Mouse (Mus musculus): Measurements from ENCODE around the gene Dysf. TPM values are rescaled to one million over a fixed set of nuclear protein-coding genes. Genes with fewer than 3 reads are reported as not detected.

Dysf gene
- total and polyA plus RNA-seq, 3 experiments: not detected

DNA sequence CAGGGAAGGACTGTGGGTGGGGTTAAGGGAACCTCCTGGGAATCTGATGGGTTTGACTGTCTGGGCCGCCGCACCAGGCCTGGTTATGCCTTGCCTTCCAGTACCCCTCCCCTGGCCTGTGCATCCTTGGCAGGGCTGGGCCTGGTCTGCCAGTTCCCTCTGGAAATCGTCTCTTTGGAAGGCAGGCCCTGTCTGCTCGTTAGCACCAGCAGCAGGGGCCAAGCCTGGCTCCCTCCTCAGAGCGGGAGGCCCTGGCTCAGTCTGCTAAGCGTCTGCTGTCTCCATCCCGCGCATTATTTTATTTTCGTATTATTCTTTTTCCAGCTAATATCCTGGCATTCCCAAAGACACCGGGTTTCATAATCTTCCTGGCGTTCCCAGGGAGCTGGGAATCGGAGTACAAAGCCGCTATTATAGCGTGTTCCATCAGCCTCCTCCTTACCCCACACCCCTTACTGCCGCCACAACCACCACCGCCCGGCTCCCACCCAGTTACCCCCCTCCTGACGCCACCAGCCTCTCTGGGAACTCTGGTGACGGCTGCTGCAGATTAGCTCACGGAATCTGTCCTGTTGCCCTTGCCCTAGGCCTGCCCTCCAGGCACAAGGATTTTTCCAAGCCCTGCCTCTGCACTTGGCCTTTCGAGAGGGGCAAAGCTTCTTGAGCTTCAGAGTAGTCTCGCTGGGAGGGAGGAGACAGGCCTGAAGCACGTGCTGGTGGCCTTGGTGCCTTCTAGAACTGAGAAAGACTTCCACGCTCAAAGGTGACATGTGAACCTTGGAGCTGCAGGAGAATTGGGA lies 111.5 kb downstream of the Dysf start:
- no peak for DNase-seq (ENCODE audit: low read depth, low spot score)
- TF ChIP-seq MEF2A (IDR thresholded peaks at IDR 0.05; ENCODE audit: extremely low read depth, insufficient replicate concordance, low read depth, low read length, poor library complexity, severe bottlenecking) (no peak), GATA1 (IDR thresholded peaks at IDR 0.05; ENCODE audit: low read depth, low read length) (no peak), GABPA (IDR thresholded peaks at IDR 0.05; ENCODE audit: low read depth, low read length) (no peak), MAZ (IDR thresholded peaks at IDR 0.05; ENCODE audit: low read depth, low read length) (no peak), POLR2AphosphoS2 (IDR thresholded peaks at IDR 0.05; ENCODE audit: low read length) (no peak), UBTF (IDR thresholded peaks at IDR 0.05; ENCODE audit: borderline replicate concordance, insufficient read depth, low read depth, low read length) (no peak), TBP (IDR thresholded peaks at IDR 0.05; ENCODE audit: low read depth, low read length) (no peak), NRF1 (IDR thresholded peaks at IDR 0.05; ENCODE audit: insufficient read depth, low read depth, low read length, poor library complexity, severe bottlenecking) (no peak), MAFK (IDR thresholded peaks at IDR 0.05; ENCODE audit: borderline replicate concordance, low read depth, low read length) (no peak), ZC3H11A (IDR thresholded peaks at IDR 0.05; ENCODE audit: low read depth, low read length) (no peak), USF2 (IDR thresholded peaks at IDR 0.05; ENCODE audit: borderline replicate concordance in 1 of 2, insufficient read depth in 1 of 2, low read depth in 1 of 2, low read length in 2 of 2) (no peak), KAT2A (conservative IDR thresholded peaks at IDR 0.05; ENCODE audit: low read depth, low read length) (no peak), ETS1 (IDR thresholded peaks at IDR 0.05; ENCODE audit: low read depth, low read length) (no peak), HCFC1 (IDR thresholded peaks at IDR 0.05; ENCODE audit: low read depth, low read length) (no peak), POLR2A (IDR thresholded peaks at IDR 0.05; ENCODE audit: control insufficient read depth in 1 of 2, insufficient read depth in 1 of 2, low read depth in 1 of 2, low read length in 2 of 2, poor library complexity in 1 of 2) (no peak)

DNA sequence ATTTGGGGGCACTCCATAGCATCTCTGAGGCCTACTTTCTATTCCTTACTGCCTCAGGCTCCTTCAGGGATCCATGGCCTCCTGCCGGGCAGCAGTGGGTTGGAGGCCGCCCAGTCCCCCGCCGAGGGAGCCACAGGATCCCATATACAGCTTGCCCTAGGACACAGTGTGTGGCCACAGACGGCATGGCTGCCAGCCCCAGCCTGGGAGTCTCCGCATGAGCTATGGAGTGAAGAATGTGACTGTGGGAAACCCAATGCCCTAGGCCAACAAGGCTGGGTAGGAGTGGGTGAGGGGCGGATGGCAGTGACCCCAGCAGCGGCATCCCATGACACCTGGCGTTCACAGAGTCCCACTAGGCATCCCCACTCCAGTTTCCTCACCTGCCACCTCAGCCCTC lies 116.2 kb downstream of the Dysf start:
- Histone ChIP-seq H3K79me2 (ENCODE audit: control insufficient read depth, insufficient read depth, low read length, poor library complexity) (no peaks in the 10 kb centered on the region), H3K36me3 (ENCODE audit: control insufficient read depth in 1 of 2, insufficient read depth in 2 of 2, low read length in 2 of 2) (no peaks in the 10 kb centered on the region), H3K9me3 (replicated peaks; ENCODE audit: insufficient read depth, low read length) (no peaks in the 10 kb centered on the region), H3K9ac (ENCODE audit: control insufficient read depth, low read depth, low read length, poor library complexity, severe bottlenecking) (no peak overlapping the region), H3K4me3 (ENCODE audit: control insufficient read depth in 1 of 2, insufficient read depth in 1 of 2, low read depth in 2 of 2, low read length in 2 of 2) (no peak overlapping the region), H3K27me3 (ENCODE audit: control insufficient read depth in 1 of 2, insufficient read depth in 2 of 2, low read length in 2 of 2) (no peaks in the 10 kb centered on the region), H3K27ac (ENCODE audit: control insufficient read depth, low read depth, low read length) (no peak overlapping the region), H3K4me1 (ENCODE audit: control insufficient read depth in 1 of 2, insufficient read depth in 2 of 2, low read length in 2 of 2) (no peaks in the 10 kb centered on the region)
- TF ChIP-seq GATA1 (IDR thresholded peaks at IDR 0.05; ENCODE audit: low read depth, low read length) (no peak), RAD21 (IDR thresholded peaks at IDR 0.05; ENCODE audit: low read depth, low read length) (no peak), SMC3 (IDR thresholded peaks at IDR 0.05; ENCODE audit: low read depth, low read length) (no peak), E2F4 (IDR thresholded peaks at IDR 0.05; ENCODE audit: borderline replicate concordance, low read depth, low read length) (no peak), HCFC1 (IDR thresholded peaks at IDR 0.05; ENCODE audit: low read depth, low read length) (no peak), BHLHE40 (IDR thresholded peaks at IDR 0.05; ENCODE audit: borderline replicate concordance, low read depth, low read length) (no peak)
- no peak for DNase-seq (ENCODE audit: low read depth, low spot score)

More for the DNA sequence above, 111.5 kb downstream of the Dysf start:
- no peaks in the 10 kb centered on the region for H3K27me3 ChIP-seq (ENCODE audit: control insufficient read depth in 1 of 2, insufficient read depth in 2 of 2, low read length in 2 of 2)
- no peak overlapping the region for H3K4me3 ChIP-seq (ENCODE audit: control insufficient read depth in 1 of 2, insufficient read depth in 1 of 2, low read depth in 2 of 2, low read length in 2 of 2)
- H3K9ac ChIP-seq (ENCODE audit: control insufficient read depth, low read depth, low read length, poor library complexity, severe bottlenecking): no peak overlapping the region
- H3K36me3 ChIP-seq (ENCODE audit: control insufficient read depth in 1 of 2, insufficient read depth in 2 of 2, low read length in 2 of 2): no peaks in the 10 kb centered on the region
- no peaks in the 10 kb centered on the region for H3K79me2 ChIP-seq (ENCODE audit: control insufficient read depth, insufficient read depth, low read length, poor library complexity)
- H3K27ac ChIP-seq (ENCODE audit: control insufficient read depth, low read depth, low read length): no peak overlapping the region
- no peaks in the 10 kb centered on the region for H3K4me1 ChIP-seq (ENCODE audit: control insufficient read depth in 1 of 2, insufficient read depth in 2 of 2, low read length in 2 of 2)
- H3K9me3 ChIP-seq (replicated peaks; ENCODE audit: insufficient read depth, low read length): no peaks in the 10 kb centered on the region
